Mouse (Mus musculus): ENCODE measurements around the gene Armh3. TPM values are rescaled to one million over a fixed set of nuclear protein-coding genes. Genes with fewer than 3 reads are reported as not detected.
A peak's percentile ranks its signal among the peaks of the same experiment; 100 is the strongest.
"Not testable (repeated sequence)": the region's sequence is repeated elsewhere in the genome, so short reads cannot be mapped to it uniquely, and the experiment has no call there.

Armh3 gene
- total RNA-seq, 2 experiments from 2014 or later = 17.5 to 20.2 TPM

- no peak for DNase-seq (ENCODE audit: low spot score in 2 of 2)
These were observed 167.6 kb downstream of the Armh3 start for GRCm38 (mm10) chr19:45830679-45831078.

GRCm38 (mm10) chr19:45827736-45828135, 170.6 kb downstream of the Armh3 start:
- no peak for DNase-seq (ENCODE audit: low spot score in 2 of 2)

- no peak for DNase-seq (ENCODE audit: low spot score in 2 of 2)
These were observed 171.2 kb downstream of the Armh3 start for GRCm38 (mm10) chr19:45827125-45827524.

- DNase-seq (ENCODE audit: low spot score in 2 of 2) = no peak
These were observed 172.1 kb downstream of the Armh3 start for GRCm38 (mm10) chr19:45826146-45826545.

GRCm38 (mm10) chr19:45821832-45822231, 176.5 kb downstream of the Armh3 start:
- no peak for DNase-seq (ENCODE audit: low spot score in 2 of 2)

GRCm38 (mm10) chr19:45817816-45818490, 180.3 kb downstream of the Armh3 start:
- peak; percentile 53 to 63 for DNase-seq (ENCODE audit: low spot score in 2 of 2)

- DNase-seq (ENCODE audit: low spot score in 2 of 2) = no peak
These were observed 181.6 kb downstream of the Armh3 start for GRCm38 (mm10) chr19:45816727-45817126.

- DNase-seq (ENCODE audit: low spot score in 2 of 2) = peak; percentile 48 to 69
These were observed 182.4 kb downstream of the Armh3 start, which contains the start of gene Kcnip2 for GRCm38 (mm10) chr19:45815831-45816405. TSS of gene Kcnip2 (minus strand) at chr19:45816061.

- peak in 1 of 2 experiments; percentile 28 for DNase-seq (ENCODE audit: low spot score in 2 of 2)
These were observed 183.1 kb downstream of the Armh3 start for GRCm38 (mm10) chr19:45815170-45815569.

GRCm38 (mm10) chr19:45813801-45814200, 184.5 kb downstream of the Armh3 start:
- no peak for DNase-seq (ENCODE audit: low spot score in 2 of 2)

GRCm38 (mm10) chr19:45813263-45813662, 185.0 kb downstream of the Armh3 start:
- DNase-seq (ENCODE audit: low spot score in 2 of 2) = peak; percentile 90 to 98

GRCm38 (mm10) chr19:45812673-45813252, 185.5 kb downstream of the Armh3 start:
- no peak for DNase-seq (ENCODE audit: low spot score in 2 of 2)

- DNase-seq (ENCODE audit: low spot score in 2 of 2) = no peak
These were observed 186.2 kb downstream of the Armh3 start for GRCm38 (mm10) chr19:45812115-45812514.

GRCm38 (mm10) chr19:45811028-45811674, 187.1 kb downstream of the Armh3 start:
- no peak for DNase-seq (ENCODE audit: low spot score in 2 of 2)

- DNase-seq (ENCODE audit: low spot score in 2 of 2) = no peak
These were observed 190.6 kb downstream of the Armh3 start for GRCm38 (mm10) chr19:45807732-45808131.

- not testable (repeated sequence) for DNase-seq (ENCODE audit: low spot score in 2 of 2)
These were observed 192.5 kb downstream of the Armh3 start for GRCm38 (mm10) chr19:45805817-45806216.

- no peak for DNase-seq (ENCODE audit: low spot score in 2 of 2)
These were observed 193.5 kb downstream of the Armh3 start for GRCm38 (mm10) chr19:45804593-45805368.

GRCm38 (mm10) chr19:45803408-45803807, 194.9 kb downstream of the Armh3 start:
- DNase-seq (ENCODE audit: low spot score in 2 of 2) = no peak

- DNase-seq (ENCODE audit: low spot score in 2 of 2) = no peak
These were observed 195.6 kb downstream of the Armh3 start for GRCm38 (mm10) chr19:45802702-45803101.

GRCm38 (mm10) chr19:45796879-45797278, 201.4 kb downstream of the Armh3 start:
- DNase-seq (ENCODE audit: low spot score in 2 of 2) = no peak

GRCm38 (mm10) chr19:45796061-45796556, 202.2 kb downstream of the Armh3 start:
- no peak for DNase-seq (ENCODE audit: low spot score in 2 of 2)

Data from left cerebral cortex, adult 18-20 months (tissue).